Mouse (Mus musculus): ENCODE data around the gene Cdc14b.

The Cdc14b gene

GRCm38 (mm10) chr13:64274879-64275753 lies at the start of gene Cdc14b:
TSS of gene Cdc14b (minus strand) at chr13:64275290.
- peak; percentile 17 to 55 for DNase-seq (ENCODE audit: low spot score in 2 of 2)

- no peak for DNase-seq (ENCODE audit: low spot score in 2 of 2)
These were observed 47.6 kb upstream of the Cdc14b start for GRCm38 (mm10) chr13:64322561-64323281.

- DNase-seq (ENCODE audit: low spot score in 2 of 2), result no peak
These were observed 45.2 kb upstream of the Cdc14b start for GRCm38 (mm10) chr13:64320334-64320733.

GRCm38 (mm10) chr13:64319782-64320181 lies 44.7 kb upstream of the Cdc14b start:
- DNase-seq (ENCODE audit: low spot score in 2 of 2), result no peak

GRCm38 (mm10) chr13:64318355-64318754 lies 43.3 kb upstream of the Cdc14b start:
- no peak for DNase-seq (ENCODE audit: low spot score in 2 of 2)

GRCm38 (mm10) chr13:64315483-64316050 lies 40.5 kb upstream of the Cdc14b start:
- DNase-seq (ENCODE audit: low spot score in 2 of 2), result no peak

GRCm38 (mm10) chr13:64314041-64314440 lies 39.0 kb upstream of the Cdc14b start:
- no peak for DNase-seq (ENCODE audit: low spot score in 2 of 2)

GRCm38 (mm10) chr13:64312916-64313289 lies 37.8 kb upstream of the Cdc14b start:
- no peak for DNase-seq (ENCODE audit: low spot score in 2 of 2)

GRCm38 (mm10) chr13:64312024-64312915 lies 37.2 kb upstream of the Cdc14b start, which contains the start of gene Aaed1:
TSS of gene Aaed1 (minus strand) at chr13:64312710.
- peak; percentile 87 to 93 for DNase-seq (ENCODE audit: low spot score in 2 of 2)

GRCm38 (mm10) chr13:64311266-64311665 lies 36.2 kb upstream of the Cdc14b start:
- DNase-seq (ENCODE audit: low spot score in 2 of 2), result no peak

- no peak for DNase-seq (ENCODE audit: low spot score in 2 of 2)
These were observed 35.5 kb upstream of the Cdc14b start for GRCm38 (mm10) chr13:64310585-64310984.

- DNase-seq (ENCODE audit: low spot score in 2 of 2), result no peak
These were observed 34.8 kb upstream of the Cdc14b start for GRCm38 (mm10) chr13:64309842-64310241.

- DNase-seq (ENCODE audit: low spot score in 2 of 2), result no peak
These were observed 33.9 kb upstream of the Cdc14b start for GRCm38 (mm10) chr13:64309036-64309435.

GRCm38 (mm10) chr13:64307508-64307907 lies 32.4 kb upstream of the Cdc14b start:
- DNase-seq (ENCODE audit: low spot score in 2 of 2), result no peak

- peak in 1 of 2 experiments; percentile 74 for DNase-seq (ENCODE audit: low spot score in 2 of 2)
These were observed 31.0 kb upstream of the Cdc14b start for GRCm38 (mm10) chr13:64306078-64306477.

- no peak for DNase-seq (ENCODE audit: low spot score in 2 of 2)
These were observed 24.0 kb upstream of the Cdc14b start for GRCm38 (mm10) chr13:64299069-64299468.

GRCm38 (mm10) chr13:64286791-64287190 lies 11.7 kb upstream of the Cdc14b start:
- no peak for DNase-seq (ENCODE audit: low spot score in 2 of 2)

GRCm38 (mm10) chr13:64286321-64286720 lies 11.2 kb upstream of the Cdc14b start:
- DNase-seq (ENCODE audit: low spot score in 2 of 2), result no peak

GRCm38 (mm10) chr13:64284676-64285075 lies 9.6 kb upstream of the Cdc14b start:
- DNase-seq (ENCODE audit: low spot score in 2 of 2), result no peak

- no peak for DNase-seq (ENCODE audit: low spot score in 2 of 2)
These were observed 5.8 kb upstream of the Cdc14b start for GRCm38 (mm10) chr13:64280940-64281339.

GRCm38 (mm10) chr13:64275754-64276127 lies 651 bp upstream of the Cdc14b start:
- no peak for DNase-seq (ENCODE audit: low spot score in 2 of 2)
